Mouse (Mus musculus): ENCODE measurements around the gene Htr2b. TPM values are rescaled to one million over a fixed set of nuclear protein-coding genes. Genes with fewer than 3 reads are reported as not detected.

The Htr2b gene
- polyA plus RNA-seq, 1 experiment = 0.53 TPM

GRCm38 (mm10) chr1:86144001-86144944, 32.5 kb upstream of the Htr2b start:
- peaks cover 2% of the 10 kb centered on the region for H3K36me3 ChIP-seq (ENCODE audit: control insufficient read depth, insufficient read depth, low read length)
- H3K4me1 ChIP-seq (ENCODE audit: control insufficient read depth, insufficient read depth, insufficient read length, low read length) = no peaks in the 10 kb centered on the region
- no peaks in the 10 kb centered on the region for H3K27me3 ChIP-seq (ENCODE audit: control insufficient read depth, insufficient read depth, low read length)
- WGBS = 76% methylated on average over 21 of the region's 21 CpGs
- TF ChIP-seq POLR2A (IDR thresholded peaks at IDR 0.05; ENCODE audit: low read depth, low read length) = no peak
- TF ChIP-seq CTCF (IDR thresholded peaks at IDR 0.05; ENCODE audit: extremely low read depth, insufficient read length, insufficient replicate concordance, low read depth, low read length) = no peak
- H3K4me3 ChIP-seq (ENCODE audit: low read depth, low read length) = no peak overlapping the region
- no peak overlapping the region for H3K27ac ChIP-seq (ENCODE audit: insufficient read depth, low read depth, low read length)

- Histone ChIP-seq H3K4me3 (ENCODE audit: low read depth, low read length) (no peak overlapping the region), H3K27me3 (ENCODE audit: control insufficient read depth, insufficient read depth, low read length) (no peaks in the 10 kb centered on the region), H3K36me3 (ENCODE audit: control insufficient read depth, insufficient read depth, low read length) (peaks cover 11% of the 10 kb centered on the region), H3K27ac (ENCODE audit: insufficient read depth, low read depth, low read length) (no peak overlapping the region), H3K4me1 (ENCODE audit: control insufficient read depth, insufficient read depth, insufficient read length, low read length) (no peaks in the 10 kb centered on the region)
- TF ChIP-seq CTCF (IDR thresholded peaks at IDR 0.05; ENCODE audit: extremely low read depth, insufficient read length, insufficient replicate concordance, low read depth, low read length) (no peak), POLR2A (IDR thresholded peaks at IDR 0.05; ENCODE audit: low read depth, low read length) (no peak)
- 80% methylated on average over 4 of the region's 4 CpGs for WGBS
Measured at GRCm38 (mm10) chr1:86143165-86143564, 31.4 kb upstream of the Htr2b start.

GRCm38 (mm10) chr1:86141081-86141480, 29.3 kb upstream of the Htr2b start:
- H3K27me3 ChIP-seq (ENCODE audit: control insufficient read depth, insufficient read depth, low read length) = no peaks in the 10 kb centered on the region
- no peaks in the 10 kb centered on the region for H3K4me1 ChIP-seq (ENCODE audit: control insufficient read depth, insufficient read depth, insufficient read length, low read length)
- H3K27ac ChIP-seq (ENCODE audit: insufficient read depth, low read depth, low read length) = no peak overlapping the region
- no peak overlapping the region for H3K4me3 ChIP-seq (ENCODE audit: low read depth, low read length)
- no peak for TF ChIP-seq POLR2A (IDR thresholded peaks at IDR 0.05; ENCODE audit: low read depth, low read length)
- TF ChIP-seq CTCF (IDR thresholded peaks at IDR 0.05; ENCODE audit: extremely low read depth, insufficient read length, insufficient replicate concordance, low read depth, low read length) = no peak
- WGBS = 89% methylated on average over 3 of the region's 3 CpGs
- H3K36me3 ChIP-seq (ENCODE audit: control insufficient read depth, insufficient read depth, low read length) = peaks cover 24% of the 10 kb centered on the region

GRCm38 (mm10) chr1:86135315-86135714, 23.5 kb upstream of the Htr2b start:
- Histone ChIP-seq H3K4me1 (ENCODE audit: control insufficient read depth, insufficient read depth, insufficient read length, low read length) (no peaks in the 10 kb centered on the region), H3K27ac (ENCODE audit: insufficient read depth, low read depth, low read length) (no peak overlapping the region), H3K27me3 (ENCODE audit: control insufficient read depth, insufficient read depth, low read length) (no peaks in the 10 kb centered on the region), H3K36me3 (ENCODE audit: control insufficient read depth, insufficient read depth, low read length) (peaks cover 64% of the 10 kb centered on the region), H3K4me3 (ENCODE audit: low read depth, low read length) (no peak overlapping the region)
- TF ChIP-seq CTCF (IDR thresholded peaks at IDR 0.05; ENCODE audit: extremely low read depth, insufficient read length, insufficient replicate concordance, low read depth, low read length) (no peak), POLR2A (IDR thresholded peaks at IDR 0.05; ENCODE audit: low read depth, low read length) (no peak)
- WGBS = 92% methylated on average over 6 of the region's 6 CpGs

- no peaks in the 10 kb centered on the region for H3K27me3 ChIP-seq (ENCODE audit: control insufficient read depth, insufficient read depth, low read length)
- H3K4me3 ChIP-seq (ENCODE audit: low read depth, low read length) = no peak within 1 kb of the TSS
- WGBS = 97% methylated on average over 4 of the region's 4 CpGs
- TF ChIP-seq POLR2A (IDR thresholded peaks at IDR 0.05; ENCODE audit: low read depth, low read length) = no peak
- TF ChIP-seq CTCF (IDR thresholded peaks at IDR 0.05; ENCODE audit: extremely low read depth, insufficient read length, insufficient replicate concordance, low read depth, low read length) = no peak
- no peak within 1 kb of the TSS for H3K27ac ChIP-seq (ENCODE audit: insufficient read depth, low read depth, low read length)
- H3K4me1 ChIP-seq (ENCODE audit: control insufficient read depth, insufficient read depth, insufficient read length, low read length) = no peaks in the 10 kb centered on the region
- H3K36me3 ChIP-seq (ENCODE audit: control insufficient read depth, insufficient read depth, low read length) = peaks cover 70% of the 10 kb centered on the region
Measured at GRCm38 (mm10) chr1:86133337-86133736, 21.6 kb upstream of the Htr2b start, which contains the start of gene Gm21972. Gm21972 (plus strand) TSS chr1:86133637.

- 95% methylated on average over 2 of the region's 2 CpGs for WGBS
- Histone ChIP-seq H3K27me3 (ENCODE audit: control insufficient read depth, insufficient read depth, low read length) (no peaks in the 10 kb centered on the region), H3K27ac (ENCODE audit: insufficient read depth, low read depth, low read length) (no peak overlapping the region), H3K4me3 (ENCODE audit: low read depth, low read length) (no peak overlapping the region), H3K4me1 (ENCODE audit: control insufficient read depth, insufficient read depth, insufficient read length, low read length) (no peaks in the 10 kb centered on the region), H3K36me3 (ENCODE audit: control insufficient read depth, insufficient read depth, low read length) (peaks cover 58% of the 10 kb centered on the region)
- TF ChIP-seq CTCF (IDR thresholded peaks at IDR 0.05; ENCODE audit: extremely low read depth, insufficient read length, insufficient replicate concordance, low read depth, low read length) (no peak), POLR2A (IDR thresholded peaks at IDR 0.05; ENCODE audit: low read depth, low read length) (no peak)
Measured at GRCm38 (mm10) chr1:86126036-86126435, 14.3 kb upstream of the Htr2b start.

- H3K27ac ChIP-seq (ENCODE audit: insufficient read depth, low read depth, low read length) = no peak overlapping the region
- WGBS = 91% methylated on average over 4 of the region's 4 CpGs
- peaks cover 43% of the 10 kb centered on the region for H3K36me3 ChIP-seq (ENCODE audit: control insufficient read depth, insufficient read depth, low read length)
- no peak overlapping the region for H3K4me3 ChIP-seq (ENCODE audit: low read depth, low read length)
- H3K27me3 ChIP-seq (ENCODE audit: control insufficient read depth, insufficient read depth, low read length) = no peaks in the 10 kb centered on the region
- H3K4me1 ChIP-seq (ENCODE audit: control insufficient read depth, insufficient read depth, insufficient read length, low read length) = no peaks in the 10 kb centered on the region
- TF ChIP-seq POLR2A (IDR thresholded peaks at IDR 0.05; ENCODE audit: low read depth, low read length) = no peak
- TF ChIP-seq CTCF (IDR thresholded peaks at IDR 0.05; ENCODE audit: extremely low read depth, insufficient read length, insufficient replicate concordance, low read depth, low read length) = no peak
Measured at GRCm38 (mm10) chr1:86119549-86119948, 7.8 kb upstream of the Htr2b start.
